Mouse (Mus musculus) ES-E14 (cell line): Measurements from ENCODE around the gene Cntnap2. TPM values are rescaled to one million over a fixed set of nuclear protein-coding genes. Genes with fewer than 3 reads are reported as not detected.

Experiments
- DNase-seq: peaks from one replicate; pipeline ENCODE4 v3.0.0-alpha.2; 2013; ENCODE audit warnings: low read depth, low spot score
- H3K27ac ChIP-seq: 2 replicates; pipeline ENCODE4 v1.5.1; 2012; ENCODE audit warnings: low read depth, mild to moderate bottlenecking, low read length, moderate library complexity, mixed read lengths; ENCODE audit not compliant: poor library complexity, insufficient read depth, severe bottlenecking
- H3K36me3 ChIP-seq: 2 replicates; pipeline ENCODE4 v1.6.1; 2012; ENCODE audit warnings: mild to moderate bottlenecking, low read length, moderate library complexity, mixed read lengths; ENCODE audit not compliant: control insufficient read depth, poor library complexity, insufficient read depth, severe bottlenecking
- H3K4me1 ChIP-seq, 2 experiments: fragments of 150-350 bp in 1 of 2; sonication (generic) in 1 of 2; 2 replicates each; pipeline ENCODE4 v1.6.1; 2012; ENCODE audit warnings: low read length in 2 of 2, mild to moderate bottlenecking in 1 of 2, mixed read lengths in 1 of 2; ENCODE audit not compliant: control insufficient read depth in 2 of 2, insufficient read depth in 2 of 2, poor library complexity in 1 of 2
- H3K4me3 ChIP-seq, 2 experiments: fragments of 150-350 bp in 1 of 2; sonication (generic) in 1 of 2; 2 replicates each; pipeline ENCODE4 v1.5.1; 2012; ENCODE audit warnings: low read length in 2 of 2, low read depth in 1 of 2, mild to moderate bottlenecking in 1 of 2, mixed read lengths in 1 of 2; ENCODE audit not compliant: insufficient read depth in 1 of 2, poor library complexity in 1 of 2, severe bottlenecking in 1 of 2
- H3K9ac ChIP-seq: 2 replicates; pipeline ENCODE4 v1.6.1; 2012; ENCODE audit warnings: low read depth, mild to moderate bottlenecking, low read length, mixed read lengths; ENCODE audit not compliant: poor library complexity, insufficient read depth, severe bottlenecking
- H3K9me3 ChIP-seq: fragments of 150-350 bp; sonication (generic); 2 replicates; pipeline ENCODE4 v1.6.1; 2012; ENCODE audit warnings: low read depth, mild to moderate bottlenecking, low read length; ENCODE audit not compliant: control insufficient read depth, insufficient read depth
- CHD2 ChIP-seq: IDR thresholded peaks from 2 replicates; pipeline ENCODE4 v1.6.1; 2014; ENCODE audit warnings: mild to moderate bottlenecking, low read depth, low read length, inconsistent platforms
- HCFC1 ChIP-seq: IDR thresholded peaks from 2 replicates; pipeline ENCODE4 v1.6.1; 2012; ENCODE audit warnings: low read length, inconsistent platforms, borderline replicate concordance; ENCODE audit not compliant: insufficient read depth
- MAFK ChIP-seq: IDR thresholded peaks from 2 replicates; pipeline ENCODE4 v1.6.1; 2014; ENCODE audit warnings: mild to moderate bottlenecking, low read depth, low read length, inconsistent platforms; ENCODE audit not compliant: insufficient read depth
- ZC3H11A ChIP-seq: IDR thresholded peaks from 2 replicates; pipeline ENCODE4 v1.6.1; 2012; ENCODE audit warnings: low read depth, mild to moderate bottlenecking, inconsistent platforms, low read length, borderline replicate concordance
- ZNF384 ChIP-seq: IDR thresholded peaks from 2 replicates; pipeline ENCODE4 v1.6.1; 2012; ENCODE audit warnings: low read depth, low read length, inconsistent platforms
- in situ Hi-C, 2 experiments: fragments of 600-800 bp; cut with MboI; formaldehyde crosslinking; loops; one replicate each; pipeline ENCODE4 v1.15.1; 2025; ENCODE audit warnings: low sequenced_read_pairs in 2 of 2, inconsistent platforms in 1 of 2; ENCODE audit not compliant: unreplicated experiment in 2 of 2
- total RNA-seq: library from RNA; depleted of rRNA; stranded (reverse); fragments of 300-350 nt; gene quantifications from 2 replicates; pipeline ENCODE4 v1.2.3, GENCODE M21; 2012

Gene Cntnap2
- total RNA-seq, 1 experiment, result 7.9 TPM

GRCm38 (mm10) chr6:46963693-46964092 lies 1904.5 kb downstream of the Cntnap2 start:
- H3K4me3 ChIP-seq, result no peak overlapping the region
- no peaks in the 10 kb centered on the region for H3K36me3 ChIP-seq
- in situ Hi-C loops, result no loop called here
- TF ChIP-seq ZC3H11A, result no peak
- no peak for TF ChIP-seq HCFC1
- no peak for TF ChIP-seq MAFK
- no peak overlapping the region for H3K27ac ChIP-seq
- no peaks in the 10 kb centered on the region for H3K4me1 ChIP-seq
- no peak for DNase-seq
- H3K9me3 ChIP-seq, result no peaks in the 10 kb centered on the region
- H3K9ac ChIP-seq, result no peak overlapping the region

GRCm38 (mm10) chr6:46972640-46973039 lies 1913.5 kb downstream of the Cntnap2 start:
- H3K27ac ChIP-seq, result no peak overlapping the region
- H3K4me3 ChIP-seq, result no peak overlapping the region
- DNase-seq, result no peak
- in situ Hi-C loops, result no loop called here
- no peaks in the 10 kb centered on the region for H3K4me1 ChIP-seq
- peaks cover 1% of the 10 kb centered on the region; the same call in 1 of the 2 replicates for H3K9me3 ChIP-seq
- no peaks in the 10 kb centered on the region for H3K36me3 ChIP-seq
- TF ChIP-seq CHD2 (no peak), ZNF384 (no peak), HCFC1 (no peak), MAFK (no peak), ZC3H11A (no peak)
- H3K9ac ChIP-seq, result no peak overlapping the region

GRCm38 (mm10) chr6:46996010-46996602 lies 1936.9 kb downstream of the Cntnap2 start:
- Histone ChIP-seq H3K36me3 (no peaks in the 10 kb centered on the region), H3K9me3 (no peaks in the 10 kb centered on the region), H3K4me3 (no peak overlapping the region), H3K4me1 (no peaks in the 10 kb centered on the region), H3K9ac (no peak overlapping the region), H3K27ac (no peak overlapping the region)
- DNase-seq, result no peak
- no peak for TF ChIP-seq ZNF384
- TF ChIP-seq MAFK, result no peak
- no peak for TF ChIP-seq HCFC1
- in situ Hi-C loops, result no loop called here

- in situ Hi-C loops, result no loop called here
- Histone ChIP-seq H3K4me1 (no peaks in the 10 kb centered on the region), H3K36me3 (no peaks in the 10 kb centered on the region), H3K4me3 (no peak overlapping the region), H3K9ac (no peak overlapping the region), H3K9me3 (no peaks in the 10 kb centered on the region), H3K27ac (no peak overlapping the region)
- no peak for TF ChIP-seq MAFK
- TF ChIP-seq HCFC1, result no peak
- no peak for TF ChIP-seq CHD2
- TF ChIP-seq ZNF384, result no peak
- no peak for TF ChIP-seq ZC3H11A
- DNase-seq, result no peak
Measured at GRCm38 (mm10) chr6:47004430-47004829, 1945.3 kb downstream of the Cntnap2 start.

GRCm38 (mm10) chr6:47012933-47013332 lies 1953.8 kb downstream of the Cntnap2 start:
- no peak overlapping the region for H3K27ac ChIP-seq
- no peak overlapping the region for H3K4me3 ChIP-seq
- in situ Hi-C loops, result no loop called here
- no peak for TF ChIP-seq CHD2
- no peak for TF ChIP-seq ZNF384
- no peak for TF ChIP-seq MAFK
- no peak for TF ChIP-seq ZC3H11A
- no peak for TF ChIP-seq HCFC1
- H3K9me3 ChIP-seq, result no peaks in the 10 kb centered on the region
- no peaks in the 10 kb centered on the region for H3K4me1 ChIP-seq
- no peak for DNase-seq
- no peaks in the 10 kb centered on the region for H3K36me3 ChIP-seq
- H3K9ac ChIP-seq, result no peak overlapping the region
